Mouse (Mus musculus) kidney, embryonic 14.5 days (tissue): ENCODE measurements at regions not wholly inside any gene's neighbourhood (a gene's known extent, or its start where the extent isn't known, plus 50 kb on each side); places are given as distances from the start of the nearest gene placed in this dataset.

Experiments
- ATAC-seq: fragments of 200-750 bp; cut with Nextera tagmentation; 2 replicates; pipeline ENCODE4 v1.8.0; 2017; ENCODE audit warnings: moderate number of reproducible peaks, mild to moderate bottlenecking, moderate TSS enrichment, moderate library complexity; ENCODE audit not compliant: low FRiP score, low TSS enrichment
- H3K27ac ChIP-seq: fragments of 300-500 bp; sonication (generic); 2 replicates; pipeline ENCODE4 v1.5.1; 2014; ENCODE audit warnings: low read depth, mild to moderate bottlenecking, low read length, moderate library complexity, mixed read lengths
- H3K27me3 ChIP-seq: fragments of 300-500 bp; sonication (generic); 2 replicates; pipeline ENCODE4 v1.6.1; 2014; ENCODE audit warnings: mild to moderate bottlenecking, low read length; ENCODE audit not compliant: control insufficient read depth, insufficient read depth
- H3K36me3 ChIP-seq: fragments of 300-500 bp; sonication (generic); 2 replicates; pipeline ENCODE4 v1.6.1; 2014; ENCODE audit warnings: low read length, mixed read lengths; ENCODE audit not compliant: control insufficient read depth, insufficient read depth
- H3K4me1 ChIP-seq: fragments of 300-500 bp; sonication (generic); 2 replicates; pipeline ENCODE4 v1.6.1; 2014; ENCODE audit warnings: low read length, mixed read lengths; ENCODE audit not compliant: control insufficient read depth, insufficient read depth
- H3K4me2 ChIP-seq: fragments of 300-500 bp; sonication (generic); replicated peaks from 2 replicates; pipeline ENCODE4 v1.6.1; 2014; ENCODE audit warnings: low read depth, mild to moderate bottlenecking, low read length
- H3K4me3 ChIP-seq: fragments of 300-500 bp; sonication (generic); 2 replicates; pipeline ENCODE4 v1.5.1; 2014; ENCODE audit warnings: mild to moderate bottlenecking, low read length
- H3K9ac ChIP-seq: fragments of 300-500 bp; sonication (generic); 2 replicates; pipeline ENCODE4 v1.6.1; 2014; ENCODE audit warnings: low read depth, mild to moderate bottlenecking, low read length, moderate library complexity
- H3K9me3 ChIP-seq: fragments of 300-500 bp; sonication (generic); 2 replicates; pipeline ENCODE4 v1.6.1; 2016; ENCODE audit warnings: low read length; ENCODE audit not compliant: control insufficient read depth
- WGBS: fragments of 180-500 bp; shearing (Covaris S2); extraction: QIAGEN DNeasy Blood & Tissue Kit; methylation state at CpG from one replicate; pipeline ENCODE4 v1.1.7; 2014; 5-methylcytosine and 5-hydroxymethylcytosine counted together

- no peaks in the 10 kb centered on the region for H3K9me3 ChIP-seq
- H3K27me3 ChIP-seq = no peaks in the 10 kb centered on the region
- WGBS = 69% methylated on average over 2 of the region's 2 CpGs
- H3K36me3 ChIP-seq = no peaks in the 10 kb centered on the region
- no peak overlapping the region for H3K4me3 ChIP-seq
- no peak overlapping the region for H3K9ac ChIP-seq
- no peak overlapping the region for H3K27ac ChIP-seq
- no peaks in the 10 kb centered on the region for H3K4me1 ChIP-seq
- no peak for ATAC-seq
- no peak overlapping the region for H3K4me2 ChIP-seq
These were observed 654.0 kb upstream of the Pou3f3 start for GRCm38 (mm10) chr1:42041544-42041943.

GRCm38 (mm10) chr1:42058494-42058893, 637.1 kb upstream of the Pou3f3 start:
- Histone ChIP-seq H3K36me3 (no peaks in the 10 kb centered on the region), H3K9ac (no peak overlapping the region), H3K4me3 (no peak overlapping the region), H3K4me2 (no peak overlapping the region), H3K27ac (no peak overlapping the region), H3K4me1 (no peaks in the 10 kb centered on the region), H3K9me3 (no peaks in the 10 kb centered on the region), H3K27me3 (no peaks in the 10 kb centered on the region)
- ATAC-seq = no peak

- 64% methylated on average over 5 of the region's 5 CpGs for WGBS
- Histone ChIP-seq H3K9ac (no peak overlapping the region), H3K27ac (no peak overlapping the region), H3K4me3 (no peak overlapping the region), H3K27me3 (no peaks in the 10 kb centered on the region), H3K9me3 (no peaks in the 10 kb centered on the region), H3K36me3 (no peaks in the 10 kb centered on the region), H3K4me2 (no peak overlapping the region), H3K4me1 (no peaks in the 10 kb centered on the region)
- ATAC-seq = no peak
These were observed 625.5 kb upstream of the Pou3f3 start for GRCm38 (mm10) chr1:42070064-42070463.

- ATAC-seq = no peak
- WGBS = 58% methylated on average over 2 of the region's 2 CpGs
These were observed 599.5 kb upstream of the Pou3f3 start for GRCm38 (mm10) chr1:42096026-42096425.

GRCm38 (mm10) chr1:42098580-42098979, 597.0 kb upstream of the Pou3f3 start:
- Histone ChIP-seq H3K27me3 (no peaks in the 10 kb centered on the region), H3K4me3 (no peak overlapping the region), H3K36me3 (no peaks in the 10 kb centered on the region), H3K4me2 (no peak overlapping the region), H3K9me3 (no peaks in the 10 kb centered on the region), H3K27ac (no peak overlapping the region), H3K9ac (no peak overlapping the region), H3K4me1 (no peaks in the 10 kb centered on the region)
- 81% methylated on average over 2 of the region's 2 CpGs for WGBS
- ATAC-seq = no peak

More at GRCm38 (mm10) chr1:42096026-42096425, 599.5 kb upstream of the Pou3f3 start:
- Histone ChIP-seq H3K36me3 (no peaks in the 10 kb centered on the region), H3K9me3 (no peaks in the 10 kb centered on the region), H3K27me3 (no peaks in the 10 kb centered on the region), H3K9ac (no peak overlapping the region), H3K4me1 (no peaks in the 10 kb centered on the region), H3K27ac (no peak overlapping the region), H3K4me2 (no peak overlapping the region), H3K4me3 (no peak overlapping the region)

GRCm38 (mm10) chr1:42107521-42107920, 588.0 kb upstream of the Pou3f3 start:
- Histone ChIP-seq H3K9ac (no peak overlapping the region), H3K27ac (no peak overlapping the region), H3K4me3 (no peak overlapping the region), H3K4me1 (no peaks in the 10 kb centered on the region), H3K27me3 (no peaks in the 10 kb centered on the region), H3K4me2 (no peak overlapping the region), H3K9me3 (no peaks in the 10 kb centered on the region), H3K36me3 (no peaks in the 10 kb centered on the region)
- ATAC-seq = no peak
- 68% methylated on average over 5 of the region's 5 CpGs for WGBS

- Histone ChIP-seq H3K27me3 (no peaks in the 10 kb centered on the region), H3K9ac (no peak overlapping the region), H3K4me1 (no peaks in the 10 kb centered on the region), H3K36me3 (no peaks in the 10 kb centered on the region), H3K27ac (no peak overlapping the region), H3K4me2 (no peak overlapping the region), H3K9me3 (no peaks in the 10 kb centered on the region), H3K4me3 (no peak overlapping the region)
- no peak for ATAC-seq
- whole genome bisulfite sequencing = 100% methylated on average over 1 of the region's 1 CpGs
These were observed 587.6 kb upstream of the Pou3f3 start for GRCm38 (mm10) chr1:42107925-42108324.

GRCm38 (mm10) chr1:42152175-42152790, 543.3 kb upstream of the Pou3f3 start:
- no peak for ATAC-seq
- H3K4me2 ChIP-seq = no peak overlapping the region
- no peak overlapping the region for H3K9ac ChIP-seq
- H3K4me1 ChIP-seq = no peaks in the 10 kb centered on the region
- H3K36me3 ChIP-seq = no peaks in the 10 kb centered on the region
- no peaks in the 10 kb centered on the region for H3K27me3 ChIP-seq
- 89% methylated on average over 13 of the region's 13 CpGs for WGBS
- H3K4me3 ChIP-seq = no peak overlapping the region
- no peak overlapping the region for H3K27ac ChIP-seq
- H3K9me3 ChIP-seq = peaks cover 6% of the 10 kb centered on the region; the same call in 1 of the 2 replicates

GRCm38 (mm10) chr1:42152916-42153315, 542.7 kb upstream of the Pou3f3 start:
- Histone ChIP-seq H3K9ac (no peak overlapping the region), H3K27me3 (no peaks in the 10 kb centered on the region), H3K4me1 (no peaks in the 10 kb centered on the region), H3K36me3 (no peaks in the 10 kb centered on the region), H3K27ac (no peak overlapping the region), H3K9me3 (peaks cover 6% of the 10 kb centered on the region; the same call in 1 of the 2 replicates), H3K4me3 (no peak overlapping the region), H3K4me2 (no peak overlapping the region)
- no peak for ATAC-seq
- 54% methylated on average over 3 of the region's 3 CpGs for WGBS
